Mouse (Mus musculus) kidney, postnatal 36 days (tissue): ENCODE results near the gene Cdipt.

ENCODE experiments used
- DNase-seq, 2 experiments: peaks; one replicate each; pipeline ENCODE4 v3.0.0; 2021 to 2022; ENCODE audit warnings: mixed read lengths in 2 of 2

The Cdipt gene

DNA sequence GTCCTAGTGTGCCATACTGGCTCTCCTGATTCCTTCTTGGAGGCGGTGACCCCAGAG, at the start of gene Cdipt:
Gene Cdipt, plus strand, starts transcription at position 22 of the 57 bp plus-strand sequence.
- DNase-seq = no peak

DNA sequence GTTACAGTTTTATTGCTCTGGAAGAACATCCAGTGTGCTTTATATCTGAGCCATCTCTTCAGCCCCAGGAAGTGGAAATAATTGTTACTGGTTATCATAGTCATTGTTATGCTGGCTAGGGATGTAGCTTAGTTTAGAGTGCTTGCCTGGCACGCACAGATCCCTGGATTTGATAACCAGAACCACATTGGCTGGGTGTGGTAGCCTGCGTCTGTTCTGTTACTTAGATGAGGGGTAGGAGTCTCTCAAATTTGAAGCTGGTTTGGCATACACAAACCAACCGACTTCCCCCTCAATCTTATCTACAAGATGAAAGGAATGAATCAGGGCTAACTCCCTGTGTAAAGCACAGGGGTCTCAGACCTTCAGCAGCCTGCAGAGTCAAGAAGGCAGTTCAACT, 49.4 kb upstream of the Cdipt start:
- no peak for DNase-seq

DNA sequence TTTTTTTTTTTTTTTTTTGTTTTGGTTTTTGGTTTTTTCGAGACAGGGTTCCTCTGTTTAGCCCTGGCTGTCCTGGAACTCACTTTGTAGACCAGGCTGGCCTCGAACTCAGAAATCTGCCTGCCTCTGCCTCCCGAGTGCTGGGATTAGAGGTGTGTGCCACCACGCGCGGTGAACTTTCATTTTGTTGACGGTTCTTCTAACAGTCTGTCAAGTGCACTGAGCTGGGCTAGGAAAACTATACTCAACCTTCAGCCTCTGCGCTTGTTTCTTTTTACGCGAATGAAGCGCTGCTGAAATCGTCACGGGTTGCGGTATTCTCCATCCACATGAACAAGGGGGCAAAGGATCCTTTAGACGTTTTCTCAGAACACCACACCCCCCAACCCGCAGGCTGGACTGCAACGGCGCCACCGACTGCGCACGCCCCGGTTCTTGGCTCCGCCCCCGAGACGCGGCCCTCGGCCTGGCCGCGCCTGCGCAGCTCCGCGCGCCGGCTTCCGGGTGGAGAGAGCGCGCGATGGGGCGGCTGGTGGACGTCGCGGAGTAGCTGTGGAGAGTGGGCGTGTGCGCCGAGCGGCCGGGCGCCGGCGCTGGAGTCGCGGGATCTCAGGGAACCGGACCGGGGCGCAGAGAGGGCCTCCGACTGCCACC, 47.2 kb upstream of the Cdipt start, which contains the start of gene Kctd13:
Gene Kctd13, plus strand, starts transcription at position 496 of the 654 bp plus-strand sequence.
- DNase-seq = peak; percentile 94 to 97

DNA sequence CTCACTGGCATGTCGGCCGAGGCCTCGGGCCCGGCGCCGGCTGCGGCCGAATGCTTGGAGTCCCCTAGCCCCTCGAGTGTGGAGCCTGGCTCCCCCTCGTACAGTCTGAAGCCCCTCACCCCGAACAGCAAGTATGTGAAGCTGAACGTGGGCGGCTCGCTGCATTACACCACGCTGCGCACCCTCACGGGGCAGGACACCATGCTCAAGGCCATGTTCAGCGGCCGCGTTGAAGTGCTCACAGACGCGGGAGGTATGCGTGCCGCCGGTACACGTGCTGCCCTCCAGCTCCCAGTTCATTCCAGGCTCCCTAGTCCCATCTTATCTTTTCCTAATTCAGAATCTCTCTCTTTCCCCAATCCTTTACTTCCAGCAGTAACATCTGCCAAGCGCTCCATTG, 46.7 kb upstream of the Cdipt start:
- DNase-seq = peak in 1 of 2 experiments; percentile 40

DNA sequence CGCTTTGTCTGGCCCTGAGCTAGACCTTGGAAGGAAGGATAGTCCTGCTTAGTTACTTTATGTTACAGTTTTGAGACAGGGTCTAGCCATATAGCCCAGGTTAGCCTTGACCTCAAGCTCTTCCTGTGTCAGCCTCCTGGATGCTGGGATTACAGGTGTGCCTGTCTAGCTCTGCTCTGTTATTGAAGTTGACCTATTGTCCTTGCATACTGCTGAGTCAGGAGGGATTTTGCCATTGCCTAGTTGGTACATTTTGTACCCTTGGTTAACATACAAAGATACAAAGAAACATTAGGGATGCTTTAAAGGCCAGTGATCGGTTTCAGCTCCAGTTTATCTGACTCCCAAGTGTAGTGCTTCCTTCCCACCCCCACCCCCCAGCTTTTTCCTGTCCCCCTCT, 43.1 kb upstream of the Cdipt start:
- DNase-seq = no peak

DNA sequence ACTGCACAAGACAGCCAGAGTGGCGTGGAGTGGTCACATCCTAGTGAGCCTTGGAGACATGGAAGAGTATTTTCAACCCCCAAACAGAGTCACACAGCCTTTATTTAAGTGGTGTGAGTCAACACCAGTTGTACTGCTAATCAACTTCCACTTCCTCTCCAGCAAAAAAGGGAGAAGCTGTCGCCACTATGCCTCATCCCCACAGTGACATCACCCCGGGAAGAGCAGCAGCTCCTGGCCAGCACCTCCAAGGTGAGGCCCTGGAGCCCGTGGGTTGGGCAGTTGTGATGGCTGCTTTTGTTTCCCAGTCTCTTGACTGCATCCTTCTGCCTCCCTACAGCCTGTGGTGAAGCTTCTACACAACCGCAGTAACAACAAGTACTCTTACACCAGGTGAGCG, 34.5 kb upstream of the Cdipt start:
- DNase-seq = no peak

DNA sequence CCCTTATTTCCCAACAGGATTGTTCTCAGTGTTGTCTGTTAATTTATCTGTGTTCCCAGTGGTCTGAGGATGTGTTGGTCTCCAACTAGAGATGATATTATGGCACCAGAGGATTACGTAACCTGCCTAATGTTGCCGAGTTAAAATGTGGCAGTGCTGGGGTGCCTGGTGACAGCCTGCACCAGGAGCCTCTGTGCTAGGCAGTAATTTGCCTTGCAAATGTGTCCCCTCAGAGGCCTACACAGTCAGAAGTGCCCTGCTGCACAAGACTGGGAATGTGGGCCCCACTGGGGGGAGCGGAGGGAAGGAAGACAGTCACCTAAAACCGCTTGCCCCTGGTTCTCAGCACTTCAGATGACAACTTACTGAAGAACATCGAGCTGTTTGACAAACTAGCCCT, 33.9 kb upstream of the Cdipt start:
- no peak for DNase-seq

DNA sequence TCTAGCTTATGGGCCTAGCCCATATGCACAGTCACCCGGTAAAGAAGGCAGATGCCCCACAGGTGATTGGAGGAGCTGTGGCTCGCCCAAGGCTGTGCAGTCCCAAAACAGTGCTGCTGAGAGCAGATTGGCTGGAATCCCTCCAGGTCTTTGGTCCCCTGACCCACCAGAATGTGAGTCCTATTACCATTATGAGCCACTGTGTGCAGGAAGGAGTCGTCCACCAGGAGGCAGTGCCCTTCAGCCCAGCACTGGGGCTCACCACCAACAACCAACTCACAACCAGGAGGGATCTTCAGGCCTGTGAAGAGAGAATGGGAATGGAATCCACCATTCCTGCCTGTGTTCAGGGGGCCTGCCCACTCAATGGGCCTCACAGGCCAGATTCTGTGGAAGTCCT, 29.2 kb upstream of the Cdipt start:
- DNase-seq = peak in 1 of 2 experiments; percentile 59

DNA sequence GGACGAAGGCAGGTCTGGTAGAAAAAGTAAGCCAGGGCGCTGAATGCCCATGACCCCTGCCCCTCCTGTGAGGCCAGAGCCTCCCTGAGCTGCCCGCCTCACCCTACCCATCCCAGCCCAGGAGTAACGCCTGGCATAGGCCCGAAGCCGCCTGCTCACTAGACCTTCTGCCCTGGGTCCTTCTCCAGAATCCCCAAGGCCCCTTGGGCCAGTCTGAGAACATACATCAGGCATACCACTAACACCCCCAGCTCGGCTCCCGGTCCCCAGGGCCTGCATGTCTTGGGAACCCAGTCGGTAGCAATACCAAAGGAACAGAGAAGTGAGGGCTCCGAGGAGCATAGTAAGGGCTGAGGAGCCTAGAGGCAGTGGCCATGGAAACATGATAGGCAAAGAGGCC, 27.1 kb upstream of the Cdipt start:
- DNase-seq = no peak

DNA sequence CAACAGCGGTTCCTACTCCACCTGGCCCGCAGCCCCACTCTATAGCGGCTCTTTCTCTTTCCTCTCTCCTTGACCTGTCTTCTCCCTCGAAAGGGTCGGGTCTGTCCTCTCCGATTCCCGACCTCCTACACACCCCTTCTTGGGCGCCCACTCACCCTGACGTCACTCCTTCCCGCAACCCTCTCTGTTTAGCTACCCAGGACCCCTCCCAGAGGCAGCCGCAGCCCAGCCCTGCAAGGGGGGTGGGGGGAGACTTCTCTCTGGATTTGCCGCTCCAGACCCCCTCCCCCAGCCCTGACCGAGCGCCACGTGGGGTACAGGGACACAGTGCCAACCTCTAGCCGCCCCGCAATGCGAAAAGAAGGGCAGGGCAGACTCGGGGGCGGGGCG, 26.3 kb upstream of the Cdipt start, which contains the start of gene Asphd1:
Gene Asphd1, minus strand, starts transcription at position 180 of the 390 bp plus-strand sequence.
- DNase-seq = no peak

DNA sequence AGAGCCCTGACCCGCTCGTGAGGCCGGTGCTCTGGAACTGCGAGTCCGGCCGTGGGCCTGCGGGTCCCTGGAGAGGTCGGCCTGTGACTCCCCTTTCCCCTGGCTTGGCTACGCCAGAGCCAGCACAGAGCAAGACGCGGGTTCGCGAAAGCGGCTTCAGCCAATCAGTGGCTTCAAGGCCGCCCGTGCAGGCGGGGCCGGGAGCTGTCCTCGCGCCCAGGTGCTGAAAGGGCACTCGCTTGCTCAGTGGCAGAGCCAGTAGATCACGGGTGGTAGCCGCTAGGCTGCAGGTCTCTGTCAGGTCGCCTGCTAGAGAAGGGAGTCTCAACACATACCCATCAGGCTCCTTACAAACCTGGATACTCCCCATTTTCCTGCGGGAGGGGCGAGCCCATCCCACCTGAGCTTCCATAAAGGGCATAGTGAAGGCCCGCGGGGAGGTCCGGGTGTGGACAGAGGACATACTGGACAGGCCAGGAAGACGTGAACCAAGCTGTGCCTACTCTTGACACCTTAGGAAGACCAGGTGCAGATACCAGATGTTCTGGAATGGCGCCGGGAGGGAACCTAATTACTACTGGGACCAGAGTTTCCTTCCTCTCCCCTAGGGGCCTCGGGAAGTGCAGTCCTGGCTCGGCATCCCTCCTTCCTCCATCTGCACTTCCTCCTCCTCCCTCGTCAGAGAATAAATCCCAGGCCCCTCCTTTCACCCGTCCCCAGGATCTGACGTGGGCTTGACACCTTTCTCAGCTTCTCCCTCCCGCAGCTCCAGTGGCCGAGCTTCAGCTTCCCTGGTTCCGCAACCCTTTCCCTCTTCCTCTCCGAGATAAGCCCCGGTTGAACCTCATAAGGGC, 25.7 kb upstream of the Cdipt start, which contains the start of gene Sez6l2:
Gene Sez6l2, plus strand, starts transcription at position 771 of the 854 bp plus-strand sequence.
- DNase-seq = peak; percentile 89 to 97

DNA sequence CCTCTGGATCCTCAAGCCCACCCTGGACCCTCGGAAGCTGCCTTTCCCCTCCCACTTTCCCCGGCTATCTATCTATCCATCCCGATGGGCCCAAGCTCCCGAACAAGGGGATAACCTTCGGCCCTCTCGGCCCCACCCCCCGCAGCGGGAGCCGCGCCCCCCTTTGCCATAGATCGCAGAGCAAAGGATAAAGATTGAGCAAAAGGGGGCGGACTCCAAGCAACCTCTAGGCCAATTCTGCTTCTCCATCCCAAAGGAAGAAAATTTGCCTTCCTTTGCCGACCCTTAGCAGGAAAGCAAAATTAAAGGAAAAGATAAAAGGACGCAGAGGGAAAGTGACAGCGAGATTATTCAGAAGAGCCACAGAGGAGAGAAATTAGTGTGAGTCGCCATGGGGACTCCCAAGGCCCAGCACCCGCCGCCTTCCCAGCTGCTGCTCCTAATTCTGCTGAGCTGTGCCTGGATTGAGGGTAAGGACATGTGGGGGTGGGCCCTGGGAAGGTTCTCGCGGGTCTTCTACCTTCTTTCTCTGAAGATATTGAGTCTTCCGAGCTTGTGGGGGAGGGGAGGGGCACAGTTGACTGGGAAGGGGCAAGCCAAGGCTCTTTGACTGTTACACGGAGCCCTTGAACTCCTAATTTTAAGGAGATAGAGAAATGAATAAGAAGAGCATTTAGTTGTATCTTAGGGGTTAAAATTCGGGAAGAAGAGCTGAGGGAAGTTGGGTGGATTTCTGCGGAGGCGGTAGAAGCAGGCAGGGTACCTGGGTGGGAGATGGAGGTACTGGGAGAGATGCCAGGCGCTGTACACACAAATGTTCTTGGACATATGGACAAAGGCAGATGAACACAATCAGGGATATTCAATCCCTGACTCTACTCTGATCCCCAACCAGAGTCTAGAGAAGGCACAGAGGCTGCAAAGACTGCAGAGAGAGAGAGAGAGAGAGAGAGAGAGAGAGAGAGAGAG, 24.8 kb upstream of the Cdipt start:
- DNase-seq = no peak

DNA sequence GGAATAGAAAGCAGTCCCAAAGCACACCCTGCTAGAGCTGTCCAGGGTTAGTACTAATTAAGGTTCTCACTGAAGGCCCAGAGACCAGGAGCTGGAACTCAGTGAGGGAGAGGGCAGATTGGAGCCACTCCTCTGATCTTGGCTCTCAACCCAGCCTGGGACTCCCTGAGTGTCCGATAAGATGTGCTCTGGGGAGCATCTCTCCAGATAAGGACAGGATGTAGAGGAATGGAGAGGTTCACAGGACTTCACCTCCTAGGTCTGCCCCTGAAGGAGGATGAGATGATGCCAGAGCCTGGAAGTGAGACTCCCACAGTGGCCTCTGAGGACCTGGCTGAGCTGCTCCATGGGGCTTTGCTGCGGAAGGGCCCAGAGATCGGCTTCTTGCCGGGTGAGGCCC, 24.0 kb upstream of the Cdipt start:
- no peak for DNase-seq

DNA sequence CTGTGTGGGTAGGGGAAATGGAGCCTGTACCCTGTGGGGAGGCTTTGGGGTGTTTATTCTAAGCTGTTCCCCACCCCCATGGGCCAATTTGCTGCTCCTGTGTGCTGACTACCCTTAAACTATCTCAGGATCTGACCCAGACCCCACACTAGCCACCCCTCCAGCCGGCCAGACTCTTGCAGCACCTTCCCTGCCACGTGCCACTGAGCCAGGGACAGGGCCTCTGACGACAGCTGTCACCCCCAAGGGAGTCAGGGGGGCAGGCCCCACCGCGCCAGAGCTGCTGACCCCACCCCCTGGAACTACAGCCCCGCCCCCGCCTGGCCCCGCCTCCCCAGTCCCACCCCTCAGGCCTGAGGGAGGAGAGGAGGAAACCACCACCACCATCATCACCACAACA, 23.1 kb upstream of the Cdipt start:
- no peak for DNase-seq

DNA sequence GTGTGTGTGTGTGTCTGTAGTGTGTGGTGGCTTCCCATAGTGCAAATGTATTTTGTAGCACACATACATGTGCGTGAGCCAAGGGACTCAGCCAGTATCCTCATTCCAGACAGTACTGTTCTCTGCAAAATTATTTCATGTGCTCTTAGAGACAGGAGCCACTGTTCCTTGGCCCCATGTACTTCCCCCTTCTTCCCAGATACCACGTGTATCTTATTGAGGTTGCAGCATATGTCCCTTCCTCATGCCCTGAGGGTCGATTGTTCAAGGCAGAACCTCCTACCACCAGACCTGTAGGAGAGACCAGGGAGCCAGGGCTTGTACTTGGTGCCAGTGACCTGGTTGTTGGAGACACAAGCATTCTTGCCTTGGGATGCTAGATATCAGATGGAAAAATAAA, 20.6 kb upstream of the Cdipt start:
- DNase-seq = no peak

DNA sequence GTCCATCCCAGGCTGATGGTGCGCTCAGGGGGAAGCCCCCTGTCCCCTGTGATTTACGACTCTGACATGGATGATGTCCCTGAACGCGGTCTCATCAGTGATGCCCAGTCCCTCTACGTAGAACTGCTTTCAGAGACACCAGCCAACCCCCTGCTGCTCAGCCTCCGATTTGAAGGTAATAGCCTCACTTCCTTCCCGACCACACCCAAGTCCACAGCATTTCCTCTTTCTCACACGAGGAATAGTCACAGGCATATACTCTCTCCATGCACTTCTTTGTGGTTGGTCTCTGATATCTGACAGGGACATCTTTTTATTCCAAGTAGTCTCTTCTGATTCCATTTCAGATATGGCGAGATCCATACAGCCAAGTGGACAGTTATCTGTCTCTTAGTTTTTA, 15.9 kb upstream of the Cdipt start:
- DNase-seq = no peak

DNA sequence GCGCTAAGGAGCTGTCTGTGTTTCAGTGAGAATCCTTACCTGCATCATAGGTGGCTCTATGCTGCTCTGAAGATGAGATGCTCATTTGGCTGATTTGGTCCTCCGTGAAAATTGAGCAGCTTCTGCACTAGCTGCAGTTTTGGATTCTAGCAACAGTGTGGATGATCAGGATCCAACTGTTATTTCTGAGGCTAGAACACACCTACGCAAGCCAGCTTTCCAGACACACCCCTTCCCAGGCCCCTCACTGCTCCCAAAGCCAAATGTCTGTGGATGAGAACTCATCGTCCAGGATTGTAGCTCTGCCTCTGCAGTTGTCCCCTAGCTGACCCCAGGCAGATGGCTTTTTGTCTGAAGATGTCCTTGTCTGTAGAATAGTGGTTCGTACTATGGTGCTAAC, 14.6 kb upstream of the Cdipt start:
- DNase-seq = no peak

DNA sequence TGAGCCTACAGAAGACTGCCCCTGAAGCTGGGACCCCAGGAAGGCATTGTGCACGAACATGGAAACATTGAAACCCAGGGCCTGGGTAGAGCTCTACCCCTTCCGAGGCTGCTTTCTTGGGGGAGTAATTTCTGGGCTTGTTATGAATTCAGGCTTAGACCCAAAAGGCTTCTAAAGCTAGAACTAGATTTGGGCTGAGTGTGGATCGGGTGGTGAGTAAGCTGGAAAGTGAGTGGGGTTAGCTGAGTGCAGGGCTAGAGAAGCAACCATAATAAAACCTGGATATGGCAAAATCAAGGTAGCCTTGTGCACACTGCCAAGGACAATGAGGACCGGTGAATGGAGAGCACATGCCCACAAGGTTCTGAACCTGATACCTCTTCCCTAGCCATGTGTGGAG, 13.7 kb upstream of the Cdipt start:
- no peak for DNase-seq

DNA sequence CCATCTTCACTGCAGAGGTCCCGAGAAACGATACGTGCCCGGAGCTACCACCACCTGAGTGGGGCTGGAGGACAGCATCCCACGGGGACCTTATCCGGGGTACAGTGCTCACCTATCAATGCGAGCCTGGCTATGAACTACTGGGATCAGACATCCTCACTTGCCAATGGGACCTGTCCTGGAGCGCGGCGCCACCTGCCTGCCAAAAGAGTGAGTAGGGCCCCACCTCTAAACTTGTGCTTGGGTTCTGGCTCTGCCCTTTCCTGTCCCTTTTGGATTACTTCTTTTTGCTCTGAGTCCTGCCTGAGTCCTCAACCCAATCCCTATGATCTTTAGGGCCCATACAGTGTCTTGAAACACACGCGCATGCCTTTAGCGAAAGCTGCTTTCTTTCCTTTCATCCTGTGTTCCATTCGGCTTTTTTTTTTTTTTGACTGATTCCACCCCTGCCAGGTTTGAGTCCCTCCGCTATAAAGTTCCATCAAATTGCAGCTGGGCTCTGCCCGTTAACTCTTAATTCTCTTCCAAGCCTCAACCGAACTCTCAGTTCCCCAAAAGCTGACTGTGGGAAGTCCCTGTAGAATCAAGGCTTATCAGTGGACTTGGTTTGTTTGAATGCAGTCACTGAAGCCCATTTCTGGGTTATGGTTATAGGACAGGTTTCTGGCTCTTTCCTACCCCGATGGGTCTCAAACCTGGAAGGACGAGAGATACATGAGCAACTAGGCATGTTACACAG, 12.0 kb upstream of the Cdipt start:
- peak; percentile 70 to 84 for DNase-seq

DNA sequence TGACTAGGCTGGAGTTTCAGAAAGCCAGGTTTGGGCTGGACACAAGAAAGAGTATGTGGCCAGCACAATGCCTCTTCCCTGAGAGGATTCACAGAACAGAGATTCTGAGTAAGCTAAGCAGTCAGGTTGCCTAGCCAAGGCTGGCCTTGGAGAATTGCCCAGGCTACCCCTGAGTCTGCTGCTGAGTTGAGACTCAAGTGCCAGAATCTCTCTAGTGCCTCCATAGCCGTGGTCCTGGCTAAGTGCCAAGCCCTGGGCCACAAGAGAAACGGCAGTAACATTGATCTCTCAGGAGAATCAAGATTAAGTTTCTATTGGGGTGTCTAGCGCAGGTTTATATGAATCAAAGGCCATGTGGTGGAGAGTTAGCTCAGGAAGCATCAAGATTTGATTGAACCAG, 10.1 kb upstream of the Cdipt start:
- DNase-seq = no peak

DNA sequence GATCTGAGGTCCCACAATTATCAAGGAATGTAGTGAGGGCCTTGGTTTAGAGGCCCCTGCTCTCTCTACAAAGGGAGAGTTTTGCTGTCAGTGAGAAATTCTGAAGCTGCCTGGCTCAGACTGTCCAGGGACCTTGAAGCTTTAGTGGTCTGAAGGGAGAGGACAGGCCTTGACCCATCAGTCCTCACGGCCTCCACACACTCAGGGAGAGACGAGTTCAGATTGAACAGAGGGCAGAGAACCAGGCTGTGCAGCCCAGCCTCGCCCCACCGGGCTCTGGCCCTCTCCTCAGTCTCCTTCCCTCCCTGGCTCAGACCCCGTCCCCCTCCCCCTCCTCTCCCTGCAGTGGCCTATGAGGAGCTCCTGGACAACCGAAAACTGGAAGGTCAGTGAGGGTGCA, 8.4 kb upstream of the Cdipt start:
- DNase-seq = no peak

DNA sequence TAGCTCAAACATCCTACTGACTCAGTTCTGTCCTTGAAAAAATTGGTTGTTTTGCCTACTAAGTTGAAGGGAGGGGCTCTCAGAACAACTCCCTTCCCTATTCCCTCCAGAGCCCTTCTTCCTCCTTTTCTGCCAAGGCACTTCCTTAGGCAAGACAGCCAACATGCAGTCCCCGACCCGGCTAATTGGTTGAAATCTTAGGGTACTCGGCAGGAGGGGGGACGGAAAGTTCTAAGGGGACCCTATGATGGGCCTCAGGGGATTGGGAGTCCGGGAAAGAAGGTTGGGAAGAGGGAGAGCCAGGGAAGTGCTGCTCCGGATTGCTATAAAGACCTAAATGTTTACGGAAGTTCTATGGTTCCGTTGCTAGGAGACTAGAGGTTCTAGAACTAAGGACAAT, 221 bp upstream of the Cdipt start:
- DNase-seq = peak; percentile 14 to 22
